Mouse (Mus musculus) midbrain, embryonic 14.5 days (tissue): ENCODE measurements around the gene Adamts20. TPM values are rescaled to one million over a fixed set of nuclear protein-coding genes. Genes with fewer than 3 reads are reported as not detected.
"Not testable (repeated sequence)": the region's sequence is repeated elsewhere in the genome, so short reads cannot be mapped to it uniquely, and the experiment has no call there.

Source experiments
- ATAC-seq: fragments of 200-750 bp; cut with Nextera tagmentation; 2 replicates; pipeline ENCODE4 v1.8.0; 2017; ENCODE audit warnings: moderate number of reproducible peaks, moderate library complexity; ENCODE audit not compliant: low FRiP score, low TSS enrichment
- DNase-seq: peaks from one replicate; pipeline ENCODE4 v3.0.0-alpha.2; 2015
- H3K27ac ChIP-seq: fragments of 300-500 bp; sonication (generic); replicated peaks from 2 replicates; pipeline ENCODE4 v1.5.1; 2014; ENCODE audit warnings: mild to moderate bottlenecking, low read depth, low read length, moderate library complexity
- H3K27me3 ChIP-seq: fragments of 300-500 bp; sonication (generic); 2 replicates; pipeline ENCODE4 v1.6.1; 2014; ENCODE audit warnings: low read length, control low read depth, mixed read lengths; ENCODE audit not compliant: control insufficient read depth, insufficient read depth
- H3K36me3 ChIP-seq: fragments of 300-500 bp; sonication (generic); 2 replicates; pipeline ENCODE4 v1.6.1; 2014; ENCODE audit warnings: low read length, control low read depth; ENCODE audit not compliant: control insufficient read depth, insufficient read depth
- H3K4me1 ChIP-seq: fragments of 300-500 bp; sonication (generic); 2 replicates; pipeline ENCODE4 v1.6.1; 2014; ENCODE audit warnings: mild to moderate bottlenecking, antibody characterized with exemption, low read length, control low read depth; ENCODE audit not compliant: control insufficient read depth, insufficient read depth
- H3K4me2 ChIP-seq: fragments of 300-500 bp; sonication (generic); 2 replicates; pipeline ENCODE4 v1.6.1; 2014; ENCODE audit warnings: mild to moderate bottlenecking, low read length, moderate library complexity
- H3K4me3 ChIP-seq: fragments of 300-500 bp; sonication (generic); replicated peaks from 2 replicates; pipeline ENCODE4 v1.5.1; 2014; ENCODE audit warnings: low read depth, low read length
- H3K9ac ChIP-seq: fragments of 300-500 bp; sonication (generic); replicated peaks from 2 replicates; pipeline ENCODE4 v1.6.1; 2014; ENCODE audit warnings: mild to moderate bottlenecking, low read length, moderate library complexity
- H3K9me3 ChIP-seq: fragments of 300-500 bp; sonication (generic); 2 replicates; pipeline ENCODE4 v1.6.1; 2016; ENCODE audit warnings: low read length, control low read depth, mixed read lengths; ENCODE audit not compliant: control insufficient read depth
- WGBS: fragments of 180-500 bp; shearing (Covaris S2); extraction: QIAGEN DNeasy Blood & Tissue Kit; methylation state at CpG from one replicate; pipeline ENCODE4 v1.1.7; 2014; 5-methylcytosine and 5-hydroxymethylcytosine counted together
- polyA plus RNA-seq: library from polyadenylated mRNA; unstranded; fragments of >200 nt; fragmentation: Nextera tagmentation; extraction: Ambion mirVana; gene quantifications from 2 replicates; pipeline ENCODE4 v1.2.1, GENCODE M21; 2014

Gene Adamts20
- 2.6 and 3.5 TPM in 2 replicates for polyA plus RNA-seq

DNA sequence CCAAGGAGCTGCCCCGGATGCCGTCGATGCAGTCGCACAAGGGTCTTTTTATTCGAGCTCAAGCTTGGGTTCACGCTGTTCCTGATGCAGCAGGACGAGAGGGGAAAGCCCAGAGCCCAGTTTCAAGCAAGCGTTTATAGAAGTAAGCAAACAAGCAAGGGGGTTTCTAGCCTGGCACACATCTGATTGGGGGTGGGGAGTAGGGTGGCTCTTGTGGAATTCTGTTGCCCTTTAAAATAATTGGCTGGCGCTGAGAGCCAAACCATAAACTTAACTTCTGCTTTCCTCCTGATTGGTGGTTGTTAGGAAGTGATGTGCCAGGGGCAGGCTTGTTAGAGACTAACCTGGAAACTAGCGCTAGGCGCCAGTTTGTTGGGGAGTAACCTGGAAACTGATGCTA is at the start of gene Adamts20:
Gene Adamts20, minus strand, starts transcription at position 101 of the 400 bp plus-strand sequence.
- Histone ChIP-seq H3K27ac (0 out of 2 replicates have a peak within 1 kb of the TSS, but pooled peaks have one; percentile 37), H3K27me3 (no peaks in the 10 kb centered on the region), H3K9me3 (no peaks in the 10 kb centered on the region), H3K4me3 (no peak within 1 kb of the TSS), H3K36me3 (no peaks in the 10 kb centered on the region), H3K4me1 (no peaks in the 10 kb centered on the region), H3K4me2 (peak within 1 kb of the TSS; percentile 23), H3K9ac (no peak within 1 kb of the TSS)
- ATAC-seq (no peak), DNase-seq (no peak)
- WGBS = 78% methylated on average over 11 of the region's 11 CpGs

DNA sequence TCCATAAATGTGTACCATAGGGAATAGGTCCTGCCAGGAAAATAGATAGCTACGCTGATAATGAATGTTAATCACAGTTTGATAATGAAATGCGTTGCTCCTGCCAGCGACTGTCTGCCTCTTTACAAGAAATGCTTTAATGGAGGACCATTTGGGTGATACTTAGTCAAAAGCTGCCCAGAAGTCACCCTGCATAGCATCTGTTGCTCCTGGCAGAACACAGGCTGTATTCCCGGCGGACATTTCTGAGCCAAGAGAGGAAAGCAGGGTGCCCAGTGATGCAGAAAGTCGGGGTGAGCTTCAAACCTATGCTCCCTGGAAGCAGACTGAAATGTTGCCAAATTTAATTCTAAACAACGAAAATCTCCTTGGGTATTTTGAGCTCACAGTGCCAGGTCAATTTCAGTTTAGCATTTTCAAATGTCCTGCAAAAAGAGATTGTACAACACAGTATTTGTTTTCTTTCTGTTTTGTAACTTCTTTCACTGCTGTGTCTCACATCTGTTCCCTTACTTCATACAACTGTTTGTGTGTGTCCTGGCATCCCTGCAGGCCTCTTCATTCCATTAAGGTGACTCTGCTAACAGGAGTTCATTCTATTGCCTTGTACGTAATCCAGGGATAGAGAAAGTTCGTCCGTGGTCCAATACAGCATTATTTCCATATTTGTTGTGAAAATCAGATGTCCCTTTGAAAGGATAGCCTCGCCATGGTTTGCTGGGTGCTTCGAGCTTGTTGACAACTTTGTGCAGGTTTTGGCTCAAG is 38.4 kb upstream of the Adamts20 start:
- Histone ChIP-seq H3K27me3 (no peaks in the 10 kb centered on the region), H3K36me3 (no peaks in the 10 kb centered on the region), H3K27ac (no peak overlapping the region), H3K4me1 (no peaks in the 10 kb centered on the region), H3K4me2 (no peak overlapping the region), H3K9me3 (no peaks in the 10 kb centered on the region), H3K4me3 (no peak overlapping the region), H3K9ac (no peak overlapping the region)
- WGBS = 65% methylated on average over 12 of the region's 12 CpGs
- no peak for ATAC-seq
- DNase-seq = peak; percentile 42

GRCm38 (mm10) chr15:94499260-94499659 is 34.0 kb upstream of the Adamts20 start:
- peaks cover 3% of the 10 kb centered on the region; the same call in 1 of the 2 replicates for H3K9me3 ChIP-seq
- no peak overlapping the region for H3K9ac ChIP-seq
- no peaks in the 10 kb centered on the region for H3K27me3 ChIP-seq
- WGBS = 82% methylated on average over 1 of the region's 1 CpGs
- ATAC-seq (no peak), DNase-seq (no peak)
- no peaks in the 10 kb centered on the region for H3K4me1 ChIP-seq
- H3K27ac ChIP-seq = no peak overlapping the region
- H3K36me3 ChIP-seq = no peaks in the 10 kb centered on the region
- no peak overlapping the region for H3K4me2 ChIP-seq
- H3K4me3 ChIP-seq = no peak overlapping the region

DNA sequence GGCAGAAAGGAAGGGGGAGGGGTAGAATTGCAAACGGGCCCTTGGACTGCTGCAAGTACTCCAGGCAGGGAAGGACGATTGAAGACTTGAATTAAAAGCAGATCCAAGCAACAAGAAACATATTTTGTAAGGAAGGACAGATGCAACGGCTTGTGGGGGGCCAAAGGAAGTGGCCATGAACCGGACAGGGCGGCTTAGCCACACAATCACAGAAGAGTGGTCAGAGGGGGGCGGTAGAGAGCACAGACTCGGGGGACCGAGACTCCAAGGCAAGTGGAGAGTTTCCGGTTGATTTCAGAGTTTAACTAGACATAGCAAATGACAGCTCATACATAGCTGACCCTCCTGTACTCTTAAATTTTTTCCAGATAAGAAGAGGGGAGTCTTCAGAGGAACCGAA is 30.7 kb upstream of the Adamts20 start:
- no peak overlapping the region for H3K4me3 ChIP-seq
- H3K9me3 ChIP-seq = peaks cover 5% of the 10 kb centered on the region; the same call in 1 of the 2 replicates
- H3K27ac ChIP-seq = no peak overlapping the region
- ATAC-seq (no peak), DNase-seq (no peak)
- no peaks in the 10 kb centered on the region for H3K27me3 ChIP-seq
- H3K36me3 ChIP-seq = no peaks in the 10 kb centered on the region
- no peaks in the 10 kb centered on the region for H3K4me1 ChIP-seq
- 72% methylated on average over 10 of the region's 10 CpGs for WGBS
- no peak overlapping the region for H3K4me2 ChIP-seq
- H3K9ac ChIP-seq = no peak overlapping the region

DNA sequence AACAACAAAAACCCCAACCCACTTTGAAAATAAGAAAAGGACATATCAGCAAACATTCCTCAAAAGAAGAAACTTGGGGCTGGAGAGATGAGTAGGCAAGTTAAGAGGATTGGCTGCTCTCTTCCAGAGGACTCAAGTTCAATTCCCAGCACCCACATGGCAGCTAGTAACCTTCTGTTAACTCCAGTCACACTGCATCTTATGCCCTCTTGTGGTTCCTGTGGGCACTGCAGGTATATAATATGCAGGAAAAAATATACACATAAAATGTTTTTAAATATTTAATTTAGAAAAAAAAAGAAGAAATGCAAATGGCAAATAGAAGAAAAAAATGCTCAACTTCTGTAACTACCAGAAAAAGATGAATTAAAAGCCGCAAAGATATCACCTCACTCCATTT is 29.2 kb upstream of the Adamts20 start:
- Histone ChIP-seq H3K4me1 (no peaks in the 10 kb centered on the region), H3K9ac (no peak overlapping the region), H3K4me2 (no peak overlapping the region), H3K36me3 (no peaks in the 10 kb centered on the region), H3K27ac (no peak overlapping the region), H3K27me3 (no peaks in the 10 kb centered on the region), H3K9me3 (peaks cover 5% of the 10 kb centered on the region; the same call in 1 of the 2 replicates), H3K4me3 (no peak overlapping the region)
- 98% methylated on average over 1 of the region's 1 CpGs for WGBS
- DNase-seq = no peak
- no peak for ATAC-seq

GRCm38 (mm10) chr15:94489433-94489832 is 24.2 kb upstream of the Adamts20 start:
- H3K27ac ChIP-seq = no peak overlapping the region
- ATAC-seq = no peak

GRCm38 (mm10) chr15:94488028-94488427 is 22.8 kb upstream of the Adamts20 start:
- not testable (repeated sequence) for DNase-seq, H3K27ac ChIP-seq, ATAC-seq, H3K4me1 ChIP-seq, H3K27me3 ChIP-seq, H3K9ac ChIP-seq, H3K9me3 ChIP-seq, H3K36me3 ChIP-seq, H3K4me2 ChIP-seq, H3K4me3 ChIP-seq
- 91% methylated on average over 2 of the region's 2 CpGs for WGBS

More at GRCm38 (mm10) chr15:94489433-94489832, 24.2 kb upstream of the Adamts20 start:
- no peak overlapping the region for H3K9ac ChIP-seq
- no peaks in the 10 kb centered on the region for H3K36me3 ChIP-seq
- H3K9me3 ChIP-seq = peaks cover 3% of the 10 kb centered on the region; the same call in 1 of the 2 replicates
- WGBS = 93% methylated on average over 2 of the region's 2 CpGs
- H3K4me3 ChIP-seq = no peak overlapping the region
- no peak overlapping the region for H3K4me2 ChIP-seq
- no peak for DNase-seq
- no peaks in the 10 kb centered on the region for H3K27me3 ChIP-seq
- no peaks in the 10 kb centered on the region for H3K4me1 ChIP-seq

- Histone ChIP-seq H3K9ac (no peak overlapping the region), H3K27ac (no peak overlapping the region), H3K4me1 (peaks cover 14% of the 10 kb centered on the region), H3K36me3 (no peaks in the 10 kb centered on the region), H3K4me3 (no peak overlapping the region), H3K9me3 (no peaks in the 10 kb centered on the region), H3K27me3 (no peaks in the 10 kb centered on the region), H3K4me2 (no peak overlapping the region)
- ATAC-seq (no peak), DNase-seq (no peak)
- 92% methylated on average over 2 of the region's 2 CpGs for WGBS
Observed at GRCm38 (mm10) chr15:94482555-94482954, 17.3 kb upstream of the Adamts20 start.

DNA sequence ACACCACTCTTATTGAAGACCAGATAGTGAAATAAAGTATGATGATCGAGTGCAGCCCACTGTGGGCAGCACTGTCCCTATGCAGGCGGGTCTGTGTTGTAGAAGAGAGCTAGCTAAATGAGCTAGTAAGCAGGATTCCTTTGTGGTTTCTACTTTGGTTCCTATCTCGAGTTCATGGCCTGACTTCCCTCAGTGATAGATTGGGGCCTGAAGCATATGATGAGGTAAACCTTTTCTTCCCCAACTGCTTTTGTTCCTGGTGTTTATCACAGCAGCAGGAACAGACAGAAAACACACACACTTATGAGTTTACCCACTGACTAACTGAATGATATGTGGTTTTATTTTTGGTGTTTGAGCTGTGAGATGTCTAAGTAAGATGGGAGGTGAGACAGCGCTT is 15.6 kb upstream of the Adamts20 start:
- no peaks in the 10 kb centered on the region for H3K27me3 ChIP-seq
- H3K4me1 ChIP-seq = peaks cover 17% of the 10 kb centered on the region
- 95% methylated on average over 4 of the region's 4 CpGs for WGBS
- no peaks in the 10 kb centered on the region for H3K9me3 ChIP-seq
- no peak for DNase-seq
- ATAC-seq = no peak
- no peaks in the 10 kb centered on the region for H3K36me3 ChIP-seq
- no peak overlapping the region for H3K9ac ChIP-seq
- H3K4me2 ChIP-seq = no peak overlapping the region
- H3K4me3 ChIP-seq = no peak overlapping the region
- H3K27ac ChIP-seq = no peak overlapping the region
